Mouse (Mus musculus) kidney, postnatal 0 days (tissue): Measurements from ENCODE around the gene Thap8. TPM values are rescaled to one million over a fixed set of nuclear protein-coding genes. Genes with fewer than 3 reads are reported as not detected.

Experiments
- ATAC-seq: fragments of 200-750 bp; cut with Nextera tagmentation; replicated peaks from 2 replicates; pipeline ENCODE4 v1.8.0; 2017; ENCODE audit warnings: low read depth, moderate number of reproducible peaks, moderate TSS enrichment, moderate library complexity; ENCODE audit not compliant: low FRiP score
- DNase-seq: peaks from one replicate; pipeline ENCODE4 v3.0.0-alpha.2; 2016; ENCODE audit warnings: low spot score
- H3K27ac ChIP-seq: fragments of 300-500 bp; sonication (generic); 2 replicates; pipeline ENCODE4 v1.5.1; 2014; ENCODE audit warnings: mild to moderate bottlenecking
- H3K27me3 ChIP-seq: fragments of 300-500 bp; sonication (generic); 2 replicates; pipeline ENCODE4 v1.6.1; 2014; ENCODE audit warnings: low read length, mixed read lengths; ENCODE audit not compliant: insufficient read depth
- H3K36me3 ChIP-seq: fragments of 300-500 bp; sonication (generic); 2 replicates; pipeline ENCODE4 v1.6.1; 2014; ENCODE audit warnings: low read length, mixed read lengths; ENCODE audit not compliant: insufficient read depth
- H3K4me1 ChIP-seq: fragments of 300-500 bp; sonication (generic); replicated peaks from 2 replicates; pipeline ENCODE4 v1.6.1; 2014; ENCODE audit warnings: antibody characterized with exemption, low read length, mixed read lengths; ENCODE audit not compliant: insufficient read depth
- H3K4me2 ChIP-seq: fragments of 300-500 bp; sonication (generic); 2 replicates; pipeline ENCODE4 v1.6.1; 2014; ENCODE audit warnings: mild to moderate bottlenecking, low read length, moderate library complexity, mixed read lengths
- H3K4me3 ChIP-seq: fragments of 300-500 bp; sonication (generic); replicated peaks from 2 replicates; pipeline ENCODE4 v1.5.1; 2014; ENCODE audit warnings: low read depth, low read length
- H3K9ac ChIP-seq: fragments of 300-500 bp; sonication (generic); 2 replicates; pipeline ENCODE4 v1.6.1; 2014; ENCODE audit warnings: low read depth, low read length
- H3K9me3 ChIP-seq: fragments of 300-500 bp; sonication (generic); replicated peaks from 2 replicates; pipeline ENCODE4 v1.6.1; 2016; ENCODE audit warnings: low read length, inconsistent platforms, mixed read lengths
- CTCF ChIP-seq: IDR thresholded peaks from 2 replicates; pipeline ENCODE4 v1.5.1; 2016; ENCODE audit warnings: antibody characterized with exemption, low read depth, mild to moderate bottlenecking, moderate library complexity
- WGBS: fragments of 180-500 bp; shearing (Covaris S2); extraction: QIAGEN DNeasy Blood & Tissue Kit; methylation state at CpG from one replicate; pipeline ENCODE4 v1.1.7; 2014; 5-methylcytosine and 5-hydroxymethylcytosine counted together
- polyA plus RNA-seq: library from polyadenylated mRNA; unstranded; fragments of >200 nt; fragmentation: Nextera tagmentation; extraction: Ambion mirVana; gene quantifications from 2 replicates; pipeline ENCODE4 v1.2.1, GENCODE M21; 2015

Thap8 gene
- polyA plus RNA-seq, 1 experiment from 2014 or later, result 0.11 TPM

GRCm38 (mm10) chr7:30289714-30290399 lies 10.0 kb downstream of the Thap8 start:
- ATAC-seq, result no peak
- DNase-seq, result peak; percentile 21
- H3K36me3 ChIP-seq, result 0 out of 2 replicates have a peak, but pooled peaks cover under 1% of the 10 kb centered on the region
- peak; percentile 20; the same call in 1 of the 2 replicates for TF ChIP-seq CTCF
- WGBS, result 60% methylated on average over 10 of the region's 10 CpGs
- H3K4me1 ChIP-seq, result peaks cover 3% of the 10 kb centered on the region; the same call in 1 of the 2 replicates
- H3K4me2 ChIP-seq, result no peak overlapping the region
- H3K27ac ChIP-seq, result no peak overlapping the region
- no peak overlapping the region for H3K4me3 ChIP-seq
- no peaks in the 10 kb centered on the region for H3K27me3 ChIP-seq
- H3K9me3 ChIP-seq, result no peaks in the 10 kb centered on the region
- H3K9ac ChIP-seq, result no peak overlapping the region

DNA sequence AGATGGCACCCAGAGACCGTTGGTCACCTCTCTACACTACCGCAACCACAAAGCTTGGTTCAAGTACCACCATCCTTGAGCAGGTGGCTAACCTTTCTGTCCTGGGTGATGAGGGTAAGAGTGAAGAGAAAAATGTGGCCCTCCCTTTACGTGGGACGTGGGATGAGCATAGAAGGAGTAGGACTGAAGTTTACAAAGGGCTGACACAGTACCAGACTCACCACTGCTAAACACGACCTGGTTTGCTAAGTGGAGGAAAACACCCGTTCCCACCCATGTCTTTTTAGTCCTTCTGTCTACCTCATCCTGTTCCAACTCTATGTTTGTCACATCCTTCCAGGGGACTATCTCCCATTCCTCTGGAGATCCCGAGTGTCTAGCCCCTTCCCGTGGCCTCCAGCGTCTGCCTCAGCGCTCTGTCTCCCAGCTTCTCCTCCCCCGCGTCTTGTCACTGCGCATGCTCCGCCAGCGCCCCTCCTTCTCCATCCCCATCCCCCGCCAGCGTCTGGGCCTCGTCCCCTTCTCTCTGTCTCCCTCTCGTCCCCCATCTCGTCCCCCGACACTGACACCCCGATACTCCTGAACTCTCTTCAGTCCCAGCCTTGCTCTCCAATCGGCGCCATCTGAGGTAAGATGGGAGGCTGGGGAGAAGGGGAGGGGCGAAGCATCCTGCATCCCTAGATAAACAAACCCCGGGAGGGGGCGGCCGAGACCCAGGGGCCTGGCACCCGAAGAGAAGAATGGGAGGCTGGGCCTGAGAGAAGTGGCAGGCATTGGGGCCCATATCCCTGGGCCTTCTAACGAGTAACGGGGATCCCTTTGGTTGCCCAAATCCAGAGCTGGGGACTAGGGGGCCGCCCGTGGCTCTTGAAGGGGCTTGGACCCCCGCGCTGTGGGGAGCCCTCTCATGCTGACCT lies 11.6 kb downstream of the Thap8 start, which contains the start of gene Clip3:
TSS of gene Clip3 (plus strand) at position 514 of the 917 bp plus-strand sequence.
- DNase-seq (peak; percentile 91), ATAC-seq (peak; percentile 56)
- no peak for TF ChIP-seq CTCF
- peak within 1 kb of the TSS; percentile 42; the same call in 1 of the 2 replicates for H3K27ac ChIP-seq
- H3K4me2 ChIP-seq, result peak within 1 kb of the TSS; percentile 67
- H3K36me3 ChIP-seq, result peaks cover 4% of the 10 kb centered on the region; the same call in 1 of the 2 replicates
- H3K4me1 ChIP-seq, result peaks cover 3% of the 10 kb centered on the region; the same call in 1 of the 2 replicates
- WGBS, result 7% methylated on average over 35 of the region's 35 CpGs
- no peaks in the 10 kb centered on the region for H3K9me3 ChIP-seq
- H3K4me3 ChIP-seq, result peak within 1 kb of the TSS; percentile 52
- H3K27me3 ChIP-seq, result no peaks in the 10 kb centered on the region
- H3K9ac ChIP-seq, result peak within 1 kb of the TSS; percentile 58

DNA sequence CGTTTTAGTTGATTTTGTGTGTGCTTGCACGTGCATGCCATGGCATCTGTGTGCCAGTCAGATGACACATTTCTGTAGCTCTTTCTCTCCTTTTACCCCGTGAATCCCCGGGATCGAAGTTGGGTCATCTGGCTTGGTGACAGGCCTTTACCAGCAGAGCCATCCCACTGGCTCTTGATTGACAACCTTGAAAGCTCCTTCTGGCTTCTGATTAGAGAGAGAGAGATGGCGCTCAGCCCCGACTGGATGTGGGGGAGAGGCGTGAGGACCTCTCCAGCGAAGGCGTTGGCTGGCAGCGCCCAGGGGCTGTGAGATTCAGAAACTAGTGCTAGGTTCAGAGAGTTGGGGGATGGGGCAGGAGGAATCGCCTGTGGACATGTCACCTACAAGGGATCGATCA lies 13.9 kb downstream of the Thap8 start:
- no peaks in the 10 kb centered on the region for H3K9me3 ChIP-seq
- H3K4me2 ChIP-seq, result no peak overlapping the region
- no peak overlapping the region for H3K27ac ChIP-seq
- peaks cover 8% of the 10 kb centered on the region for H3K36me3 ChIP-seq
- no peak for TF ChIP-seq CTCF
- no peak overlapping the region for H3K9ac ChIP-seq
- no peak overlapping the region for H3K4me3 ChIP-seq
- DNase-seq (no peak), ATAC-seq (no peak)
- WGBS, result 77% methylated on average over 13 of the region's 13 CpGs
- H3K27me3 ChIP-seq, result no peaks in the 10 kb centered on the region
- peaks cover 3% of the 10 kb centered on the region; the same call in 1 of the 2 replicates for H3K4me1 ChIP-seq

- no peak for TF ChIP-seq CTCF
These were observed 14.4 kb downstream of the Thap8 start for GRCm38 (mm10) chr7:30294296-30294695.

GRCm38 (mm10) chr7:30295103-30295502 lies 15.2 kb downstream of the Thap8 start:
- Histone ChIP-seq H3K27ac (no peak overlapping the region), H3K4me3 (no peak overlapping the region), H3K9me3 (no peaks in the 10 kb centered on the region), H3K36me3 (peaks cover 13% of the 10 kb centered on the region), H3K4me2 (no peak overlapping the region), H3K27me3 (no peaks in the 10 kb centered on the region), H3K4me1 (peaks cover 3% of the 10 kb centered on the region; the same call in 1 of the 2 replicates), H3K9ac (no peak overlapping the region)
- ATAC-seq (no peak), DNase-seq (peak; percentile 34)
- WGBS, result 62% methylated on average over 10 of the region's 10 CpGs
- TF ChIP-seq CTCF, result no peak

More at GRCm38 (mm10) chr7:30294296-30294695, 14.4 kb downstream of the Thap8 start:
- no peak overlapping the region for H3K4me2 ChIP-seq
- H3K27ac ChIP-seq, result no peak overlapping the region
- H3K27me3 ChIP-seq, result no peaks in the 10 kb centered on the region
- ATAC-seq, result no peak
- H3K9ac ChIP-seq, result no peak overlapping the region
- H3K36me3 ChIP-seq, result peaks cover 12% of the 10 kb centered on the region
- no peaks in the 10 kb centered on the region for H3K9me3 ChIP-seq
- 92% methylated on average over 5 of the region's 5 CpGs for WGBS
- no peak for DNase-seq
- no peak overlapping the region for H3K4me3 ChIP-seq
- peaks cover 3% of the 10 kb centered on the region; the same call in 1 of the 2 replicates for H3K4me1 ChIP-seq

DNA sequence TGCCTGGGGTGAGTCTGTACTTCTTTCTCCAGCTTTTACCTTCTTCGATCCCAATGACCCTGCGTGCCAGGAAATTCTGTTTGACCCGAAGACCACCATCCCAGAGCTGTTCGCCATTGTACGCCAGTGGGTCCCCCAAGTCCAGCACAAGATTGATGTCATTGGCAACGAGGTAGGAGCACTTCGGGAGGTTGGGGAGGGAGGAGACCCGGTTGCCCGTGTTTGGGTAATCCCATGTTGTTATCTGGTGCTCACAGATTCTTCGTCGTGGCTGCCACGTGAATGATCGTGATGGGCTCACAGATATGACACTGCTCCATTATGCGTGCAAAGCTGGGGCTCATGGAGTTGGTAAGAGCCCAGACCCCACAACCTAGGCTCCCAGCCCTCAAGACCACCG lies 16.9 kb downstream of the Thap8 start:
- no peak overlapping the region for H3K9ac ChIP-seq
- no peak for TF ChIP-seq CTCF
- DNase-seq (no peak), ATAC-seq (no peak)
- H3K4me3 ChIP-seq, result no peak overlapping the region
- H3K27me3 ChIP-seq, result no peaks in the 10 kb centered on the region
- no peaks in the 10 kb centered on the region for H3K9me3 ChIP-seq
- H3K4me2 ChIP-seq, result no peak overlapping the region
- no peak overlapping the region for H3K27ac ChIP-seq
- peaks cover 20% of the 10 kb centered on the region for H3K36me3 ChIP-seq
- 95% methylated on average over 15 of the region's 15 CpGs for WGBS
- H3K4me1 ChIP-seq, result peaks cover 3% of the 10 kb centered on the region; the same call in 1 of the 2 replicates
